Mouse (Mus musculus): ENCODE data around the gene Hace1. TPM values are rescaled to one million over a fixed set of nuclear protein-coding genes. Genes with fewer than 3 reads are reported as not detected.

Hace1 gene
- total and polyA plus RNA-seq, 2 experiments: 2.4 to 7.4 TPM

DNA sequence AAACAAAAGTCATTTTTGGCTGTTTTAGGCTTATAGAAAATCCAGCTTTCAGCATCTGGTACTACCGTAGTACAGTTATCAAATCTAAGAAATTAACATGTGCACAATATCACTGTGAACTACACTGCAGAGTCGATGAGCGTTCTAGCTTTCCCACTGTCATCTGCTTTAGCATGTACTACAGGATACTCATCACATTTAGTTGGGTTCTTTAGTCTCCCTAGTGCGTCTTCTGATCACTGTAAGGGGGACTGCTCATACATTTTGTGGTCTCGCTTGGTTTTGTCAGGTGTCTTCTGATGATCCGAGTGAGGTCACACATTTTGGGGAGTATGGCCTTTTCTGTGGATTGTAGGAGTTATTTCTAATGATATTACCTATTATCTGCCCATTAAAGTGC, 6.2 kb downstream of the Hace1 start:
- DNase-seq (ENCODE audit: extremely low read depth, low read depth, low spot score): no peak

DNA sequence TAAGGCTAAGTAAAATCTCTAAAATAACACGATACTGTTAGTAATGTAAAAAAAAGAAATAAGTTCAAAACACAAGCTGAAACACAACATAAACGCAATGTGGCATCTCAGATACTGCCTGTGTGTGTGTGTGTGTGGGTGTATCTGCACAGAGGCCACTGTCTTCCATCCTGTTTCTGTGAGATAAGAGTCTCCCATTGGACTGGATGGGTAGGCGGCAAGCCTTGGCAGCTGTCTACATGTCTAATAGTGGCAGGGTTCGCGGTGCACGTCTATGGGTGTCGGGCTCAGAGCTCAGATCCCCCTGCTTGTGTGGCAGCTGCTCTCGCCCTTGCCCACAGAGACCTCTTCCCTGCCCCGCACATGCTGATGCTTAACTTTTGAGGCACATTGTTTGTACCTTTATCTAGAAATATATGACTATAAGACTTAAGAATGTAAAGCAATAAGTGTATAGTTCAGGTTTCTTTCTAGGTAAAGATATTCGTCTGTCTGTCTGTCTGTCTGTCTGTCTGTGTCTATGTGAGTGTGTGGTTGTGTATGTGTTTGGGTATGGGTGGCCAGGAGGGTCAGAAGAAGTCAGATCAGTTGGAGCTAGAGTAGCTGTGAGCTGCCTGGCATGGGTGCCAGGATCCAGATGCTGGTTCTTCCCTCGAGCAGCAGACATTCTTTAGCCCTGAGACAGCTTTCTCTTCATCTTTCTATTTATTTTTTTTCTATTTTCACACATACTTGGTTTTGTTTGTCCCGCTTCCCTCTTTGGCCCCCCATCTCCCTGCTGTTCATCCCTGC, 6.9 kb downstream of the Hace1 start:
- Histone ChIP-seq H3K4me3 (ENCODE audit: insufficient read depth, low read depth, low read length) (no peak overlapping the region), H3K79me2 (ENCODE audit: control insufficient read depth, insufficient read depth, low read length) (peaks cover 3% of the 10 kb centered on the region; the same call in 1 of the 2 replicates), H3K4me1 (ENCODE audit: control insufficient read depth, insufficient read depth, low read length) (no peaks in the 10 kb centered on the region), H3K27me3 (ENCODE audit: control insufficient read depth, insufficient read depth, low read length) (no peaks in the 10 kb centered on the region), H3K9ac (ENCODE audit: low read depth, low read length) (no peak overlapping the region), H3K27ac (replicated peaks; ENCODE audit: insufficient read depth, low read depth, low read length) (no peak overlapping the region), H3K36me3 (ENCODE audit: control insufficient read depth, insufficient read depth, low read length) (no peaks in the 10 kb centered on the region)
- TF ChIP-seq POLR2A (IDR thresholded peaks at IDR 0.05; ENCODE audit: extremely low read depth, insufficient read depth, low read length) (no peak), CTCF (IDR thresholded peaks at IDR 0.05; ENCODE audit: low read depth, low read length) (no peak)
- 78% methylated on average over 12 of the region's 12 CpGs for WGBS
- no peak for DNase-seq (ENCODE audit: extremely low read depth, low read depth, low spot score)

More for the DNA sequence above, 6.2 kb downstream of the Hace1 start:
- Histone ChIP-seq H3K36me3 (ENCODE audit: control insufficient read depth, insufficient read depth, low read length) (no peaks in the 10 kb centered on the region), H3K9ac (ENCODE audit: low read depth, low read length) (no peak overlapping the region), H3K79me2 (ENCODE audit: control insufficient read depth, insufficient read depth, low read length) (peaks cover 3% of the 10 kb centered on the region; the same call in 1 of the 2 replicates), H3K27me3 (ENCODE audit: control insufficient read depth, insufficient read depth, low read length) (no peaks in the 10 kb centered on the region), H3K4me1 (ENCODE audit: control insufficient read depth, insufficient read depth, low read length) (no peaks in the 10 kb centered on the region), H3K4me3 (ENCODE audit: insufficient read depth, low read depth, low read length) (no peak overlapping the region), H3K27ac (replicated peaks; ENCODE audit: insufficient read depth, low read depth, low read length) (no peak overlapping the region)
- no peak for TF ChIP-seq POLR2A (IDR thresholded peaks at IDR 0.05; ENCODE audit: extremely low read depth, insufficient read depth, low read length)
- TF ChIP-seq CTCF (IDR thresholded peaks at IDR 0.05; ENCODE audit: low read depth, low read length): no peak
- 95% methylated on average over 6 of the region's 6 CpGs for WGBS

DNA sequence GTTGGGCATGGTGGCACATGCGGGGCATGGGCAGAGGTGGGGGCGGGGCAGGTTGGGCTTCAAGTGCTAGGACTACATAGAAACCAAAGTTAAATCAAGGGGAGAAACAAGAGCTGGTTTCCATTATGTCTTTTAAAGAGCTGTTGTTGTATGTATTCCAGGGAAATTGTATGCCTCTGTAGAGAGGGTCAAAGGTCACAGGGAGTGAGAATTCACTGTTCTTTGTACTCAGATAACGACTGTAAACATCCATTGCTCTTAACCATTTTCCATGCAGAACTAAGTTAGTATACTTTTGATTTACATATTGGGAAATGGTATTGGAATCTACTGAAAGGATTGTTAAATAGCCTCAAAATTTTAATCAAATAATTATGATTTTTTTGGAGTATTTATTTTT, 28.2 kb downstream of the Hace1 start:
- no peak overlapping the region for H3K27ac ChIP-seq (replicated peaks; ENCODE audit: insufficient read depth, low read depth, low read length)

DNA sequence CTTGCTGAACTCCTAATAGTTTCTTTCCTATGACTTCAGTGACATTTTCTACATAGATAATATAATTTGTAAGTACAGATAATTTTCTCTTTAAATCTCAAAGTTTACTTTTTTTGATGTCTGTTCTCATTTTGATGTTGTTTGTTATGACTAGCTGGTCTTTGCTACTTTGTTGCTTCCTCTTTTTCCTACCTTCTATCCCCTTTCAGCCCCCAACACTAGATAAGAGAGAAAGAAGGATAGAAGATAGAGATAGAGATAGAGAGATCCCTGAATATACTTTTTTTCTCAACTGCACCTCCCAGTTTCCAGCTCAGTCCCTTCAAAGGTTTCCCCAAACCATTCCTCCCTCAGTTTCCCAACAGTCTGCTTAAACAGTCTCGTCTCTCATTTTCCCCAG, 33.1 kb downstream of the Hace1 start:
- H3K27me3 ChIP-seq (ENCODE audit: control insufficient read depth, insufficient read depth, low read length): no peaks in the 10 kb centered on the region
- no peaks in the 10 kb centered on the region for H3K4me1 ChIP-seq (ENCODE audit: control insufficient read depth, insufficient read depth, low read length)
- no peak overlapping the region for H3K9ac ChIP-seq (ENCODE audit: low read depth, low read length)
- no peak overlapping the region for H3K4me3 ChIP-seq (ENCODE audit: insufficient read depth, low read depth, low read length)
- H3K36me3 ChIP-seq (ENCODE audit: control insufficient read depth, insufficient read depth, low read length): peaks cover 4% of the 10 kb centered on the region; the same call in 1 of the 2 replicates
- DNase-seq (ENCODE audit: extremely low read depth, low read depth, low spot score): no peak
- no peak overlapping the region for H3K27ac ChIP-seq (replicated peaks; ENCODE audit: insufficient read depth, low read depth, low read length)
- WGBS: 100% methylated on average over 1 of the region's 1 CpGs
- no peaks in the 10 kb centered on the region for H3K79me2 ChIP-seq (ENCODE audit: control insufficient read depth, insufficient read depth, low read length)
- TF ChIP-seq POLR2A (IDR thresholded peaks at IDR 0.05; ENCODE audit: extremely low read depth, insufficient read depth, low read length): no peak
- TF ChIP-seq CTCF (IDR thresholded peaks at IDR 0.05; ENCODE audit: low read depth, low read length): no peak

More for the DNA sequence above, 28.2 kb downstream of the Hace1 start:
- no peak overlapping the region for H3K4me3 ChIP-seq (ENCODE audit: insufficient read depth, low read depth, low read length)
- peak; percentile 77 for DNase-seq (ENCODE audit: extremely low read depth, low read depth, low spot score)
- TF ChIP-seq POLR2A (IDR thresholded peaks at IDR 0.05; ENCODE audit: extremely low read depth, insufficient read depth, low read length): no peak
- no peaks in the 10 kb centered on the region for H3K27me3 ChIP-seq (ENCODE audit: control insufficient read depth, insufficient read depth, low read length)
- no peaks in the 10 kb centered on the region for H3K79me2 ChIP-seq (ENCODE audit: control insufficient read depth, insufficient read depth, low read length)
- no peak overlapping the region for H3K9ac ChIP-seq (ENCODE audit: low read depth, low read length)
- peaks cover 4% of the 10 kb centered on the region; the same call in 1 of the 2 replicates for H3K36me3 ChIP-seq (ENCODE audit: control insufficient read depth, insufficient read depth, low read length)
- 59% methylated on average over 3 of the region's 3 CpGs for WGBS
- no peaks in the 10 kb centered on the region for H3K4me1 ChIP-seq (ENCODE audit: control insufficient read depth, insufficient read depth, low read length)

DNA sequence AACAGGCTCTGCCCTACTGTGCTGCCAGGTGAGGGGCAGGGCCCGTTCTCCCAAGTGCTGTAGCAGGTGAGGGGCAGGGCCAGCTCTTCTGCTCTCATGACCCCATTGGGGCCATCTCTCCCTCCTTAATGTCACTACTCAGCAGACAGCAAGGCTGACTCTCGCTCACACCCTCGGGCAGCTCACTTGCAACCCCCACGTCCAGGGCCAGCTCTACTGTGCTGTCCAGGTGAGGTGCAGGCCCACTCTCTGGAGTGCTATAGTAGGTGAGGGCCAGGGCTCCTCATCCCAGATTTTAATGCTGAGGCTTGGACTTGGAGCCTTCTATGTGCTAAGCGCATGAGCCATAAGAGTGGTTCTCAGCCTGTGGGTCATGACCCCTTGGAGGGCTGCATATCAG, 38.4 kb downstream of the Hace1 start:
- 97% methylated on average over 5 of the region's 5 CpGs for WGBS
- Histone ChIP-seq H3K27me3 (ENCODE audit: control insufficient read depth, insufficient read depth, low read length) (no peaks in the 10 kb centered on the region), H3K36me3 (ENCODE audit: control insufficient read depth, insufficient read depth, low read length) (peaks cover 2% of the 10 kb centered on the region; the same call in 1 of the 2 replicates), H3K79me2 (ENCODE audit: control insufficient read depth, insufficient read depth, low read length) (no peaks in the 10 kb centered on the region), H3K9ac (ENCODE audit: low read depth, low read length) (no peak overlapping the region), H3K4me3 (ENCODE audit: insufficient read depth, low read depth, low read length) (no peak overlapping the region), H3K4me1 (ENCODE audit: control insufficient read depth, insufficient read depth, low read length) (no peaks in the 10 kb centered on the region), H3K27ac (replicated peaks; ENCODE audit: insufficient read depth, low read depth, low read length) (no peak overlapping the region)
- DNase-seq (ENCODE audit: extremely low read depth, low read depth, low spot score): no peak
- TF ChIP-seq POLR2A (IDR thresholded peaks at IDR 0.05; ENCODE audit: extremely low read depth, insufficient read depth, low read length) (no peak), CTCF (IDR thresholded peaks at IDR 0.05; ENCODE audit: low read depth, low read length) (no peak)

DNA sequence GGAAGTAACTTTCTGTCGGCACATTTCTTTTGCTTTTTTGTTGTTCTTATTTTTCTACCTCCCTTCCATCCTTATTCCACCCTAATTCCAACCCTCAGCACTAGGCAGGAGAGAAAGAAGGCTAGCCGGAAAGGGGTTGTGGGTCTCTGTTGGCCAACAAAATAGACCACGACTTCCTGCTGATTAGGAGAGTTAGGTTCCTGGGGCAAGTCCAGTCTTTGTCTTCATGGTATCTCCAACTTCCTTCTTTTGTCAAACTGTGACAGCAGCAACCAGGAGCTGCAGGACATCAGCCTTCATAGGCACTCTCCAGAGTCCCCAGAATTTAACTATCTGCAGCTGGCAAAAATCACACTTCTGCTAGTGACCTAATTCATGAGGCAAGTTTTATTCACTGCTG, 41.4 kb downstream of the Hace1 start:
- DNase-seq (ENCODE audit: extremely low read depth, low read depth, low spot score): no peak
- peaks cover 2% of the 10 kb centered on the region; the same call in 1 of the 2 replicates for H3K36me3 ChIP-seq (ENCODE audit: control insufficient read depth, insufficient read depth, low read length)
- 77% methylated on average over 3 of the region's 3 CpGs for WGBS
- H3K4me3 ChIP-seq (ENCODE audit: insufficient read depth, low read depth, low read length): no peak overlapping the region
- H3K27me3 ChIP-seq (ENCODE audit: control insufficient read depth, insufficient read depth, low read length): no peaks in the 10 kb centered on the region
- no peak overlapping the region for H3K27ac ChIP-seq (replicated peaks; ENCODE audit: insufficient read depth, low read depth, low read length)
- TF ChIP-seq CTCF (IDR thresholded peaks at IDR 0.05; ENCODE audit: low read depth, low read length): no peak
- no peaks in the 10 kb centered on the region for H3K79me2 ChIP-seq (ENCODE audit: control insufficient read depth, insufficient read depth, low read length)
- H3K4me1 ChIP-seq (ENCODE audit: control insufficient read depth, insufficient read depth, low read length): no peaks in the 10 kb centered on the region
- no peak overlapping the region for H3K9ac ChIP-seq (ENCODE audit: low read depth, low read length)

Data from liver, adult 2 months (tissue).